Mouse (Mus musculus): ENCODE measurements around the gene Pde2a.

The Pde2a gene

GRCm38 (mm10) chr7:101401510-101401909, 20.0 kb upstream of the Pde2a start:
- no peak for DNase-seq (ENCODE audit: low read depth, low spot score)

- DNase-seq (ENCODE audit: low read depth, low spot score) = no peak
Measured at GRCm38 (mm10) chr7:101403831-101404230, 17.7 kb upstream of the Pde2a start.

- DNase-seq (ENCODE audit: low read depth, low spot score) = no peak
Measured at GRCm38 (mm10) chr7:101410267-101410936, 11.1 kb upstream of the Pde2a start, which contains the start of gene Gm45837. Gm45837 (plus strand) TSS chr7:101410886.

GRCm38 (mm10) chr7:101412796-101413195, 8.7 kb upstream of the Pde2a start:
- peak; percentile 85 for DNase-seq (ENCODE audit: low read depth, low spot score)

- no peak for DNase-seq (ENCODE audit: low read depth, low spot score)
Measured at GRCm38 (mm10) chr7:101414209-101414608, 7.3 kb upstream of the Pde2a start.

- no peak for DNase-seq (ENCODE audit: low read depth, low spot score)
Measured at GRCm38 (mm10) chr7:101414661-101415511, 6.6 kb upstream of the Pde2a start.

GRCm38 (mm10) chr7:101415512-101416100, 5.9 kb upstream of the Pde2a start:
- no peak for DNase-seq (ENCODE audit: low read depth, low spot score)

- DNase-seq (ENCODE audit: low read depth, low spot score) = no peak
Measured at GRCm38 (mm10) chr7:101416391-101416790, 5.1 kb upstream of the Pde2a start.

- peak; percentile 63 for DNase-seq (ENCODE audit: low read depth, low spot score)
Measured at GRCm38 (mm10) chr7:101419013-101419770, 2.3 kb upstream of the Pde2a start.

- DNase-seq (ENCODE audit: low read depth, low spot score) = peak; percentile 43
Measured at GRCm38 (mm10) chr7:101422069-101422468, 578 bp downstream of the Pde2a start.

GRCm38 (mm10) chr7:101422646-101423045, 1.2 kb downstream of the Pde2a start:
- no peak for DNase-seq (ENCODE audit: low read depth, low spot score)

GRCm38 (mm10) chr7:101423970-101424369, 2.5 kb downstream of the Pde2a start:
- DNase-seq (ENCODE audit: low read depth, low spot score) = no peak

- peak; percentile 42 for DNase-seq (ENCODE audit: low read depth, low spot score)
Measured at GRCm38 (mm10) chr7:101426692-101427091, 5.2 kb downstream of the Pde2a start.

GRCm38 (mm10) chr7:101427736-101428135, 6.2 kb downstream of the Pde2a start:
- DNase-seq (ENCODE audit: low read depth, low spot score) = peak; percentile 70

GRCm38 (mm10) chr7:101435038-101435437, 13.5 kb downstream of the Pde2a start:
- DNase-seq (ENCODE audit: low read depth, low spot score) = no peak

GRCm38 (mm10) chr7:101437876-101438275, 16.4 kb downstream of the Pde2a start:
- peak; percentile 43 for DNase-seq (ENCODE audit: low read depth, low spot score)

- DNase-seq (ENCODE audit: low read depth, low spot score) = no peak
Measured at GRCm38 (mm10) chr7:101443093-101443492, 21.6 kb downstream of the Pde2a start.

GRCm38 (mm10) chr7:101444211-101444610, 22.7 kb downstream of the Pde2a start:
- DNase-seq (ENCODE audit: low read depth, low spot score) = no peak

GRCm38 (mm10) chr7:101449855-101450254, 28.4 kb downstream of the Pde2a start:
- DNase-seq (ENCODE audit: low read depth, low spot score) = no peak

- peak; percentile 86 for DNase-seq (ENCODE audit: low read depth, low spot score)
Measured at GRCm38 (mm10) chr7:101450422-101451401, 29.2 kb downstream of the Pde2a start.
